Mouse (Mus musculus): ENCODE data around the gene Gm1604a.
A peak's percentile ranks its signal among the peaks of the same experiment; 100 is the strongest.
"Not testable (repeated sequence)": the region's sequence is repeated elsewhere in the genome, so short reads cannot be mapped to it uniquely, and the experiment has no call there.

Gm1604a gene

DNA sequence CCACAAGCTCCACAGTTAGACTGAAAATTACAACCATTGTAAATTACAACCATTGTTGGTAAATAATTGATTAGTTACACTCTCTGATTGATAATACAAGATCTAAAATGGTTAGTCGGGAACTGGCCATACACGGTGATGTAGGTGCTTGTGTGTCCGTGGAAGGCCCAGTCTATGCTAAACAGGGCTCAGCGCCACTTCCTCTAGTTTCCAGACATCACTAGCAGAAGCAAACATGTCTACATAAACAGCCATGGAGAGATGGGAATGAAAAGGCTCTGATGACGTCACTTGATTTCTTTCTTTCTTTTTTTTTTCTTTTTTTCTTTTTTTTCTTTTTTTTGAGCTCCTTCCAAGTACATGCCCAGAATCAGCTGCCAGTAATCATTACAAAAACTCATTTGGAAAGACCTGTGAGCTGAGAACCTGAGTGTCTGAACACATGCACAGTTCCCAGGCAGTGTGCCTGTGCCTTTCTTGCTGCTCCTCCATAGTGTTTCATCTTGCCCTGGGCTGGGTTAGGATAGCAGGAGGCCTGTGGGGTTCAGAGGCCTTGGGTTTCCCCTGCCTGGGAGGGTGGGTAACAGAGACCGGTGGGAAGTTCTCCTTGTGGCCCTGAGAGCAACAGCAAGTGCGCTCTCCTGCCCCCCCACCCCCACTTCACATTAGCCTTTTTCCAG, 44.3 kb downstream of the Gm1604a start:
- not testable (repeated sequence) for DNase-seq

DNA sequence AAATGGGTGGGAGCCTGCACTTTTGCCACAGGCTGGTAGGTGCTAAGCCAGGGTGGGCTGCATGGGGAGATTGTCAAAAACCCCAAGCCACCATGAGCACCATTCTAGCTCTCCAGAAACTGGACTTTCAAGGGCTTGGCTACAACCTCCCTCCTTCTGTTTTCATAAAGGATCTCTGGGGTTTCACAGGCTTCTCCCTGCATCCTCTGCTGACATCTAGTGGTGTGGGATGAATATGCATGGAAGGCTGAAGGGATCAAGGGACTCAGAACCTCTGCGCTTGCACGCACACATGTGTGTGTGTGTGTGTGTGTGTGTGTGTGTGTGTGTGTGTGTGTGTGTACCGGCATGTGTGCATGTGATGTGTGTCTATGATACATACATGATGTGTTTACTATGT, 49.1 kb downstream of the Gm1604a start:
- DNase-seq: peak; percentile 78 to 80

DNA sequence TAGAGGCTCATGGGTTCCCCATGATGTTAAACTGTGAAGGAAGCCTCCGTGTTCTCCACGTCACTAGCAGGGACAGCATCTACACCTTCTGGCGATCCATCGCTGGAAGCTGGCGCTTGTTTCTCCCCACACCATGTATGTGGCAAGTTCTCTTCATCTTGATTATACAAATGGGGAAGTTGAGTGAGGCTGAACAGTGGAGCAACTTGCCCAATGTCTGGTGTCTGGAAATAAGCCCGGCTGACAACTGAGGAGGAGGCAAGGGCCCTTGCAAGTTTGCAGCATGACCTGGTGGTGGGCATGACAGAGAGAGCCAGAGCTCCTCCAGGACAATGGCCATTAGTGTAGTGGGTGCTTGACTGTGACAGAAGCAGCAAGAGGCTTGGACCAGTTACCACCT, 50.2 kb downstream of the Gm1604a start:
- not testable (repeated sequence) for DNase-seq

DNA sequence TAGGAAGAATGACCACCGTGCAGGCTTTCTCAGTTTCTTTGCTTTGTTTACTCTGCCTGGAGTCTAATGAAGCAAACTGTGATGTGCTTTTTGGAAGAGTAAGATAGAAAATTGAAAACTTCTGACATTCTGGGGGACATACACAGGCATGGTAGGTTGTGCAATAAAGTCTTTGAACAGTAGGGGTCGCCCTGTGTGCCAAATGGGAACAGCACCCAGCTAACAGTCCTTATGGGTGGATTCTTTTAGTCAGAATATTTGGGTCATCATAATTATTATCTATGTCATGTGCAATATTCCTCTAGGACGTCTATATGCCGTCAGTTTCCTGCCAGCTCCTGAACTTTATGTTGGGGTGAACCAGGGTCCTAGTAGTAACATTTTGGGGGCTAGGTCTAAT, 54.2 kb downstream of the Gm1604a start:
- peak; percentile 85 to 86 for DNase-seq

DNA sequence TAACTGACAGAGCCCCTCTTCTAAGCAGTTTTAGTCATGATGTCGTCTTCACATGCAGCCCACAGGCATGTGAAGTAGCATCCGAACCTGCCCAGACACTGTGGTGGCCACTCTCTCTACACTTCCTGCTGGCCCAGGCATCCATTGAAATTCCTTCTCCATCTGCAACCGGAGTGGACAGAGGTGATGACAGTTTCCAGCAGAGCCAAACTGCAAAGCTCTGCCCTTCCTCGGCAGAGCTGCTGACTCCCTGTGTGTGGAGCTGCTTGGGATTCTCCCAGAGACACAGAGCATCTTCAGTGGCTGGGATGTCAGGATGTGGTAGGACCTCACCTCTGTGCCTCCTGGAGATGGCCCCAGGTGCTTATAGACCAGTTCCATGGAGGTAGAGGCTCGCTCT, 59.2 kb downstream of the Gm1604a start:
- DNase-seq: not testable (repeated sequence)

DNA sequence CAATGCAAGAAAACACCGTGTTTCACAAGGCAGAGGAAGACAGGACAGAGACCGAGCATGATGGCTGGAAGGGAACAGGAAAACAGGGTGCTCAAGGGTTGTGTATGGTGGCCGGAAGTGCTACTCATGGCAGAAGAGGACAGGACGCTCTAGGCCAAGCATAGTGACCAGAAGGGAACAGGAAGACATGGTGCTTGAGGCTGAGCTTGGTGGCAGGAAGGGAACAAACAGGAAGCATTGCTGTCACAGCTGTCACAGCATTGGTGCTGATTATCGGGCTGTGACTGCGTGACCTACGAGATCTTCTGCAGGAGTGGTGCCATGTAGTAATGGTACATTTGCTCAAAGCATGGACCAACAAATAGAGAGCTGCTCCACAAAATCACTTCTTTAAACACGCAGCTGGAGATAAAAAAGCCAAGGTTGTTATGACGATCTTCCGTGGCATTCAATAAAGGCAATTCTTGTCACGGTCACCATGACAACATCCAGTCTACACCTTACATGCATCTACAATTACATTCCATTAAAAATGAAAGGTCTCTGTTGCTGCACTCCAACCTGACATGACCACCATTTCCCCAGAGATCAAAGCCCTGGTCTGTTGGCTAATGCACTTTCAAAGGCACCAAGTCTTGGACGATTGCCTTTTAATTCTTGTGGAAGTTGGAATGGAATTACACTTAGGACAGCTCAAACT, 60.3 kb downstream of the Gm1604a start:
- DNase-seq: not testable (repeated sequence)

DNA sequence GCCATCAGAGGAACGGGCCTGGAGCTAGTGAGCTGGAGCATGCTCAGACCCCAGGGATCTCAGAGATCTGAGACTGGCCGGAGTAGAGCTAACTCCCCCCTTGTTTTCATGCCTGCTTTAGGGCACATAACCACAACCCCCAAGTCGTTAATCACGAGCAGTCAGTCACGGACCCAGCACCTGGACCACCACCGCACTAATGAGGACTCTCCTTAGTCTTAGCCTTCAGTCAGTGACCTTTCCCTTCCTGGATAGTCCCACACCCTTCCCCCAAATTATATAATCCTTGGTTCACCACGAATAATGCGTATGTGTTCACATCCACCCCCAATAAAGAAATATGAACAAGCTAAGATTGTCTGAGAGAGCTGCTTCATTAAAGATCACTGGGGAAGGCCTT, 61.5 kb downstream of the Gm1604a start:
- DNase-seq: not testable (repeated sequence)

DNA sequence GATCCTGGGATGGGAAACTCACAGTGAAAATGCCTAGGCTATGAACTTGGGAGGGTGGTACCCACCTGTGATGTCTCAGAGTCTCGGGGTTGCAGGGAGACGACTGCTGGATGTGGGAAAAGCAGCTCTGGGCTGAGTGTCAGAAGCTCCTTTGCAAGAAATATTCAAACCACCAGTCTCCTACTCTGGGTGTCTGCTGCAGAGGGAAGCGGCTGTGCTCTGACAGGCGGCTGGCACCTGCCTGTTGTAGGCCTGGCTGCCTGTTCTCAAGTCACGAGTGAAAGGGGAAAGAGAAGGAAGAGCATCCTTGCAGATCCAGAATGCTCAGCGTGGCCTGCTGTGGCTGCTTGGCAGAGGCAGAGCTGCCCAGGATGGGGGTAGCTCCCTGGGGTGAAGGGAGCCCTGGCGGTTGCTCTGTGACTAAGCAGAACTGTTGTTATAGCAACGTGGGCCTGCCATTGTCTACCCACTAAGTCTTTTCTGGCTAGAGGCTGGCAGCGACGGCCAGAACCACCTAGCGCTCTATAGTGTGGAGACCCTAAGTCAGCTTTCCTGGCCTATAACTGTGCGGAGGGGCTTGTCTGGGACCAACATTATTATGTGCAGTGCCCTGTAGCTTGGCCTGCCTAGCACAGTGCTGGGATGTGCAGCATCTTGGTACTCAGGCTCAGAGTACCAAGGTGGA, 72.6 kb downstream of the Gm1604a start:
- DNase-seq: not testable (repeated sequence)

DNA sequence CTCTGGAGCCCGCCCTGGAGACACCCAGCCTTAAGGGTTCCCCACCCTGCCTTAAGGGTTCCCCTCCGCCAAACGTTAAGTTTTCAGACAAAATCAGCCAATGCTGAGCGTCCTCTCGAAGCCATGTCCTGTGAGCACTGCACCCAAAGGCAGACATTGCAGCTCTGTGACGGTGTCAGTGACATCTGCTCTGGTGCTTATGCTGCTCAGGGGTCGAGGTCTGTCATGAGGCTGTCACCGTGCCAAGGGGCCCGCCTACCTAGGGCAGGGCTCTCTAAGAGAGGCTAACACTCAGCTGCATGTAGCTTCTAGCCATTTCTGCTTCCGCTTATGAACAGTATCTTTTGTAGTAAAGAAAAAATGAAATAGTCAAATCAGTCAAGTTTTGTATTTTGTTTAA, 73.7 kb downstream of the Gm1604a start:
- DNase-seq: peak; percentile 19 to 31

DNA sequence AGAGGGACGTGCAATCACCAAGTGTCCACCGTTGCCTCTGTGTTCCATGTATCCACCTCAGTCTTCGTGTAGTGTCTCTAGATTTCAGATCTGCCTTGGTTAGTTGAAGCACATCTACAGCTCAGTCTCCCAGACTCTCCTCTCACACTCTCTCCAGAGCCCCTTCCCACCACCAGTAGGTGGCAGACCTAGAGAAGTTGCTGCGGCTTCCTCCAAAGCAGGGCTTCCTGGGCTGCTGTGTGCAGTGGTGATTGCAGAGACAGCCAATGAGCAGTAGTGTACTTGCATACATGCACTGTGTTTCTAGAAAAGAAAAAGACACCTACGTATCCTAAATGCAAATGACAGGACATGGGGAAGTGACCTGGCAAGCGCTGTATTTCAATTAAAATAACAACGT, 77.6 kb downstream of the Gm1604a start:
- not testable (repeated sequence) for DNase-seq

DNA sequence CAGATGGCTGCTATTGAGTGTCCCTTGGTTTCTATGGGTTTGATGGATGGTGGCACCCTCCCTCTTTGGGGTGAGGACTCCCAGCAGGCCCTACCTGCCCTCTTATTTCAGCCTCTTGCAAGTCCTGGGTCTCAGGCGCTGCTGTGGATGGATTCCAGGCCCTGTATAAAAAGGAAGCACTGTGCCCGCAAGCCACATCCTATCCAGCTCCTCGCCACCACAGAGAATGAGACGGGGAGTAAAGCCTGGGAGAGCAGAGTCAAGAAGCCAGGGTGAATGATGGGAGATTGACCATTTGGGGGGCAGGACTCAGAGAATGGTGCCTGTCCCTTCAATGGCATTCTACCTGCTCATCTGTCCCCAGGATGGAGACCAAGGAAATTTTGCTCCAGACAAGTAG, 86.3 kb downstream of the Gm1604a start:
- DNase-seq: not testable (repeated sequence)

DNA sequence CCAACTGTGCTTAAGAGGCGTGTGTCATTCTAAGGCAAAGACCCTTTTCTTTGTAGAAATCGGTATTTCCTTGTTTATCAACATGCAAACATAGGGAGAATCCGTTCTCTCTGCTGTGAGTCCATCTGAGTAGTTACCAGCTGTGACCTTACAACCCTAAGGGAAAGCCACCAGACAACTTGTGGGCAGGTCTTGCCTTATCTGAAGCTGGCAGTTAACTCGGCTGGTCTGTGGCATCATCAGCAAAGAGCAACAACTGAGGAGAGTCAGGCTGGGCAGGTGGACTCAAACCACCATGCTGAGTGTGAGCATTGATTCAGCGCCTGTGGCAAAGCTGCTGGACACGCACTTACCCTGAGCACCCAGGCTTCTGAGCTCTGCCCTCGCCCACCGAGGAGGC, 90.9 kb downstream of the Gm1604a start:
- DNase-seq: not testable (repeated sequence)

DNA sequence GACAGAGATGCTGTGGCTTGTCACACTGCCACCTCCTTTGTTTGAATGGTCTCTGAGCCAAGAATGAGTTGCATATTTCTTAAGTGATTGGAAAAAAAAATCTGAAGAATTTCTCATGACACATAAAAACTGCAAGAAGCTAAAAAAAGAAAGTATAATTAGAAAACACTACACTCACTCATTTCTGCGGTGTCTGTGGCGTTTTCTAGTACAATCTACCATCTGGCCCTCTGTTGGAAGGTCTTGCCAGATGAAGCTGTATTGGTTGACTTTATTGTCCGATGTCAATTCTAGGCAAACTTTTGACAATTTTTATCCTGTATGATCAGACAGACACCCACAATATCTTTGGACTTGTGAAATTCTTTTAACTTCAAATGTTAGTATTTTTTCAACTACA, 95.5 kb downstream of the Gm1604a start:
- DNase-seq: not testable (repeated sequence)

DNA sequence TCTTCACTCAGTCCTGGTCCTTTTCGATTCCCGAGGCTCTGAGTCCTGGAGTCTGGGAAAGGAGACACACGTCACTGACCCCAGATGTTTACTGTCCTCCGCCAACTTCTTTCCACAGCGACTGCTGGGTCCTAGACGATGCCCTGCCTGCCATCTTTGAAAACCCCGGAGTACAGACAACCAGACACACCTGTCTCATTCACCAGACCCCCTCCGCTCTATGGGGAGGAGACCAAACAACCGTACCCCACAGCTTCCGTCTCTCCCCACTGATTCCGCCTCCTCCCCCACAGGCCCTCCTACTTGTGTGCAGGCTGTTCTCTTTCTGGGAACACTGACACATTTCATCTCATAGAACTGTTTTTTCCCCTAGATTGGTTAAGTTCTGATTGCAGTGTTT, 97.2 kb downstream of the Gm1604a start:
- DNase-seq: not testable (repeated sequence)

DNA sequence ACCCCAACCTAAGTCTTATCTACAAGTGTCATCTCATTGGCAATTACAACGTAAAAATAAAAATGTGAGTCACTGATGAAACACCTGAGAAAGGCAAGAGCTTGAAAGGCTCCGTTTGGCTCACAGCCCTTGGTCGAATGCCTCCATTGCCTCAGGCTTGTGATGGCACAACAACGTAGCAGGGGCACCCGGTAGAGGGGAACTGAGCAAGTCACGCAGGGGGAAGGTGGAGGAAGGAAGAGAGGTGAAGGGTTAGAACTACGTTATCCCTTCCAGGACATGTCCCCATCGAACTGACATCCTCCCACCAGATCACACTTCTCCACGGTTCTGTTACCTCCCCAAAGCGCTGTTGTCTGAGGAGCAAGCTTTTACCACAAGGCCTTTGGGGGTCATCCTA, 101.1 kb downstream of the Gm1604a start:
- not testable (repeated sequence) for DNase-seq

DNA sequence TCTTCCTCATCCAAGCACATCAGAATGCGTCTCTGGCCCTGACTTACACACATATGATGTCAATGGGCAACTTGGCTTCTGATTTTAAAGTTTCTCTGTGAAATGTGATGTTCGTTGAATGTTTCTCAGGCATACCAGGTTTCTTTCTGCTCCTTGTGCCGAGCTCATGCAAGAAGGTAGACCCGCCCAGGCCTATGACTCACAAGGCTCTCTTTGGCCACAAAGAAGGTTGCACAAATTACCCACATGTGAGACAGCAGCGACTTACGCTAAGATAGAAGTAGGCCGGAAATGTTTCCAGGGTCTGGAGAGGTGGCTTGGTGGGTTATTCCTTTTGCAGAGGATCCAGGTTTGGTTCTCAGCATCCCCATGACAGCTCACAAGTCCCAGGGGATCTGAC, 108.6 kb downstream of the Gm1604a start:
- not testable (repeated sequence) for DNase-seq

DNA sequence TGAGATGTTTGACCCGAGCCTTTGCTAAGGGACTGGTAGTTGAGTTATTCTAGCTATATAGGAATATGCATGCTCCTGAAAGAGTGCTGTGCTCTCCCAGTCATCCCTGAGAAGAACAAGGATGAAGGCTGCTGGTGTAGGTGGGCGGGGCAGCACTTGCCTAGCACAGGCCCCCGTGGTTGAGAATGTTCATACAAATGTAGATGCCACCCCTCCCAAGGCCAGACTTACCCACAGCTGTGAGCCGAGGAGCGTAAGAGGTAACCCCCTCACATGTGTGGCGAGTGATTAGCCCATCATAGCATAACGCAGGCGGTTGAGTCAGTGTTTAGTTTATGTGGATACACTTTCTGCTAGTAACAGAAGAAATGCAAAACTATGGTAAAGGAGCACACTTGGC, 109.9 kb downstream of the Gm1604a start:
- DNase-seq: not testable (repeated sequence)

Measured in cerebellum, postnatal 10 days (tissue).